In genomic region chr1:24099541-24099925, GRCm38 (mm10) we compare ENCODE assay signal across 7 mouse cellular contexts. TPM values are rescaled to one million over a fixed set of nuclear protein-coding genes. Genes with fewer than 3 reads are reported as not detected.
DNase-seq lines count a peak whose midpoint lies in the region; ATAC-seq and TF ChIP-seq lines count a peak whose summit lies in the region.

No protein-coding gene starts in this region.

- TF ChIP-seq POLR2A in myocyte (IDR thresholded peaks at IDR 0.05; ENCODE audit: insufficient read length, low read depth): no peak

- H3K36me3 ChIP-seq in lung, embryonic 15.5 days: no peaks in the 10 kb centered on the region
- H3K36me3 ChIP-seq in embryonic facial prominence, embryonic 12.5 days: no peaks in the 10 kb centered on the region
- no peaks in the 10 kb centered on the region for H3K36me3 ChIP-seq in intestine, embryonic 15.5 days
- H3K36me3 ChIP-seq in myocyte (ENCODE audit: control insufficient read depth, insufficient read depth): no peaks in the 10 kb centered on the region

- H3K4me3 ChIP-seq in lung, embryonic 15.5 days: peak overlapping the region; percentile 93
- H3K4me3 ChIP-seq in embryonic facial prominence, embryonic 12.5 days: peak overlapping the region; percentile 94
- H3K4me3 ChIP-seq in intestine, embryonic 15.5 days (replicated peaks): peak overlapping the region; percentile 91
- peak overlapping the region; percentile 71 for H3K4me3 ChIP-seq in myocyte

- peaks cover 10% of the 10 kb centered on the region; the same call in 1 of the 2 replicates for H3K4me1 ChIP-seq in lung, embryonic 15.5 days
- H3K4me1 ChIP-seq in embryonic facial prominence, embryonic 12.5 days: peaks cover 9% of the 10 kb centered on the region
- peaks cover 3% of the 10 kb centered on the region; the same call in 1 of the 2 replicates for H3K4me1 ChIP-seq in intestine, embryonic 15.5 days (replicated peaks)

- H3K27me3 ChIP-seq in lung, embryonic 15.5 days: no peaks in the 10 kb centered on the region
- H3K27me3 ChIP-seq in embryonic facial prominence, embryonic 12.5 days: no peaks in the 10 kb centered on the region
- H3K27me3 ChIP-seq in intestine, embryonic 15.5 days (replicated peaks): no peaks in the 10 kb centered on the region
- no peaks in the 10 kb centered on the region for H3K27me3 ChIP-seq in myocyte (ENCODE audit: control insufficient read depth, insufficient read depth, insufficient read length)

- DNase-seq in lung, postnatal 10 days: no peak
- no peak for DNase-seq in cerebellum, adult 11-12 months
- DNase-seq in c-Kit-positive CD71-positive TER-119-positive erythroid progenitor cells, embryonic 14.5 days (ENCODE audit: low spot score): no peak

- 0% methylated on average over 44 of the region's 44 CpGs for WGBS in lung, embryonic 15.5 days
- WGBS in embryonic facial prominence, embryonic 12.5 days: under 1% methylated on average over 42 of the region's 44 CpGs
- WGBS in intestine, embryonic 15.5 days: under 1% methylated on average over 43 of the region's 44 CpGs

- peak overlapping the region; percentile 80 for H3K27ac ChIP-seq in lung, embryonic 15.5 days
- peak overlapping the region; percentile 84 for H3K27ac ChIP-seq in embryonic facial prominence, embryonic 12.5 days
- peak overlapping the region; percentile 86 for H3K27ac ChIP-seq in intestine, embryonic 15.5 days

- H3K4me2 ChIP-seq in lung, embryonic 15.5 days: peak overlapping the region; percentile 74
- H3K4me2 ChIP-seq in embryonic facial prominence, embryonic 12.5 days (replicated peaks): peak overlapping the region; percentile 62
- H3K4me2 ChIP-seq in intestine, embryonic 15.5 days (replicated peaks): peak overlapping the region; percentile 71
- peak overlapping the region; percentile 84 for H3K4me2 ChIP-seq in myocyte (ENCODE audit: low read depth)

- H3ac ChIP-seq in myocyte (ENCODE audit: control insufficient read depth, insufficient read length): peak overlapping the region; percentile 26

- no peaks in the 10 kb centered on the region for H3K9me3 ChIP-seq in lung, embryonic 15.5 days
- H3K9me3 ChIP-seq in embryonic facial prominence, embryonic 12.5 days: no peaks in the 10 kb centered on the region
- H3K9me3 ChIP-seq in intestine, embryonic 15.5 days: no peaks in the 10 kb centered on the region

- ATAC-seq in lung, embryonic 15.5 days (ENCODE audit: borderline replicate concordance, extremely low read depth, low FRiP score, low TSS enrichment): no peak; the same call in 1 of the 2 replicates
- ATAC-seq in embryonic facial prominence, embryonic 12.5 days (ENCODE audit: insufficient number of reproducible peaks, insufficient read depth, low FRiP score, low TSS enrichment): peak; percentile 26
- ATAC-seq in intestine, embryonic 15.5 days: no peak

- peak overlapping the region; percentile 89 for H3K9ac ChIP-seq in lung, embryonic 15.5 days
- peak overlapping the region; percentile 92 for H3K9ac ChIP-seq in embryonic facial prominence, embryonic 12.5 days
- peak overlapping the region; percentile 92 for H3K9ac ChIP-seq in intestine, embryonic 15.5 days

- H3K79me2 ChIP-seq in myocyte (ENCODE audit: control insufficient read depth, insufficient read depth): peaks cover 39% of the 10 kb centered on the region

TF ChIP-seq in myocyte, 11 proteins besides CTCF, POLR2A, EP300 and RAD21:
- TF ChIP-seq SRF (IDR thresholded peaks at IDR 0.05; ENCODE audit: control insufficient read depth, insufficient read length, low read depth): no peak
- TF ChIP-seq E2F4 (IDR thresholded peaks at IDR 0.05; ENCODE audit: insufficient read depth): no peak
- TF ChIP-seq MYOG (IDR thresholded peaks at IDR 0.05; ENCODE audit: control insufficient read depth in 1 of 3, insufficient read depth in 1 of 3, insufficient read length in 2 of 3, low read depth in 2 of 3): no peak
- TF ChIP-seq TCF3 (IDR thresholded peaks at IDR 0.05; ENCODE audit: insufficient read length, low read depth): no peak
- no peak for TF ChIP-seq USF1 (IDR thresholded peaks at IDR 0.05; ENCODE audit: low read depth)
- TF ChIP-seq MYOD1 (IDR thresholded peaks at IDR 0.05; ENCODE audit: control insufficient read depth in 1 of 3, insufficient read length in 2 of 3, low read depth in 2 of 3): peak in 1 of 3 experiments; percentile 4
TF ChIP-seq in myocyte: peak in this region for 1.

RNA-seq across cellular contexts. Expression of gene Fam135a, which starts 0.6 kb away (rescaled TPM):
- 30.0 and 32.9 TPM in 2 replicates for polyA plus RNA-seq in lung, embryonic 15.5 days (2015; fragmentation: Nextera tagmentation; extraction: Ambion mirVana)
- 50.5 and 53.7 TPM in 2 replicates for polyA plus RNA-seq in embryonic facial prominence, embryonic 12.5 days (2016; fragmentation: Nextera tagmentation; extraction: Ambion mirVana)
- 35.0 and 39.4 TPM in 2 replicates for polyA plus RNA-seq in intestine, embryonic 15.5 days (2015; fragmentation: Nextera tagmentation; extraction: Ambion mirVana)
- 6.5 TPM for polyA plus RNA-seq in myocyte (2012; fragmentation: generic; extraction: Trizol)
